Mouse (Mus musculus): Measurements from ENCODE around the gene Olfr640.

Gene Olfr640

DNA sequence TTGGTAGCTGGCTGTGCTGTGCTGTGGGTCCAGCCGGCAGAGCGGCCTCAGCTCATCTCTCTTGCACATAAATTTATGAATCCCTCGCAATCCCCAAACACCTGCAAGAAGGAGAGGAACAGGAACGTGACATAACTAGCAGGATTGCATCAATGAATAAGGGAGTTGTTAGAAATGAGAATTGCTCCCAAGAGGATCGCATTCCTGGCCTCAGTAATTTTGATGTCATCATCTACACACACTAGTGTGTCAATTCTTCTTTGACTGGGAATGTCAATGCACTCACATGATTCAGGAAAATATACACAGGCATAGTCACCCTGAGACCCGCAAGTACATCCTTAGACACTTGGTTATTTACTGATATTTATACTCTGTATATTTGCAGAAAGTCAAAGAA lies at the start of gene Olfr640:
Olfr640 (minus strand) TSS at position 101 of the 400 bp plus-strand sequence.
- DNase-seq (ENCODE audit: low read depth, low spot score): no peak

GRCm38 (mm10) chr7:104071769-104072168 lies 46.4 kb upstream of the Olfr640 start, which contains the start of gene Olfr644:
TSS of gene Olfr644 (minus strand) at chr7:104071869.
- no peak for DNase-seq (ENCODE audit: low read depth, low spot score)

GRCm38 (mm10) chr7:104061345-104061744 lies 36.0 kb upstream of the Olfr640 start, which contains the start of gene 4930516K23Rik:
TSS of gene 4930516K23Rik (minus strand) at chr7:104061445.
- no peak for DNase-seq (ENCODE audit: low read depth, low spot score)

DNA sequence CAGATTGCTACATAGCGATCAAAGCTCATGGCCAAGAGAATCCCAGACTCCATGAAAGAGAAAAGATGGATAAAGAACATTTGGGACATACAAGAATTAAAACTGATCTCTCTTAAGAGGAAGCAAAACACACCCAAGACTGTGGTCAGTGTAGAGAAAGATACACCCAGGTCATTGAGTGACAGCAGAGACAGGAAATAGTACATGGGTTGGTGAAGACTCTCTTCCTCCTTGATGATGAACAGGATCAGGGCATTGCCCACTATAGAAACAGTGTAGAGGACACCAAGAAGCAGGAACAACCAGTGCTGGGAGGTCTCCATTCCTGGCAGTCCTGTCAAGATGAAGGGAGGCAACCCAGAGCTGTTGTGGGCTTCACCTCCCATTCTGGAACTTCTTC lies 33.8 kb upstream of the Olfr640 start:
- DNase-seq (ENCODE audit: low read depth, low spot score): no peak

DNA sequence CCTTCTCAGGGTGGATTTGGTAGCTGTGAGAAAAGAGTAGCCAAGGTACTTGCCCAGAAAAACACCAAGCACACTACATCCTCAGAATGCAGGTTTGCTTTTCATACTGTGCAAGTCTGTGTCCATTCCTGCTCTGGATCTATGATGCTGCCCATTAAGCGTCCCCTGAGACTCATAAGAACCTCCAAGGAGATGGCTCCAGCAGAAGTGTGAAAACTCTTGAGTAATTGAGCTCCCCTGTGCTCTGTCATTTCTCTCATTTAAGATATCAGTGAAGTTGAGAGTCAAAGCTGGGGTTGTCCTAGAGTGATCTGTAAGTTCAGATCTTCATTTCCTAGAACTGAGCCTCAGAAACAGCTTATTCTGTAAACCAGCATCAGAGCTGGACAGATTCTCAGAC lies 27.2 kb upstream of the Olfr640 start, which contains the start of gene Olfr642:
Olfr642 (minus strand) TSS at position 101 of the 400 bp plus-strand sequence.
- DNase-seq (ENCODE audit: low read depth, low spot score): no peak

DNA sequence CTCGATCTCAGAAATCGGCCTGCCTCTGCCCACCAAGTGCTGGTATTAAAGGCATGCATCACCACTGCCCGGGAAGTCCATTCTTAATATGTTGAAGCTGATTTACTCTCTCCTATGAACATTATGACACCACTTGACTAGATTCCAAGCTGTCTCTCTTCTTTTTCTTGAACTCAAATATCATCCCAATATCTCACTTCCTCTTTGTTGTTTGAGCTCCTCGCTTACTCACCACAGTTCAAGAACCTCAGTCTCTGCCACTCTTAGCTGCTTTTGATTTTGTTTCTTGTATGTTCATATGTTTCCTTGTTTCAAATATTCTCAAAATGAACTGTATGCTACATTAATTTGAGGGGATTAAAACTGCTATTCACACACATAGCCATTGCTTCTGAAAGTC lies 25.4 kb upstream of the Olfr640 start:
- DNase-seq (ENCODE audit: low read depth, low spot score): no peak

DNA sequence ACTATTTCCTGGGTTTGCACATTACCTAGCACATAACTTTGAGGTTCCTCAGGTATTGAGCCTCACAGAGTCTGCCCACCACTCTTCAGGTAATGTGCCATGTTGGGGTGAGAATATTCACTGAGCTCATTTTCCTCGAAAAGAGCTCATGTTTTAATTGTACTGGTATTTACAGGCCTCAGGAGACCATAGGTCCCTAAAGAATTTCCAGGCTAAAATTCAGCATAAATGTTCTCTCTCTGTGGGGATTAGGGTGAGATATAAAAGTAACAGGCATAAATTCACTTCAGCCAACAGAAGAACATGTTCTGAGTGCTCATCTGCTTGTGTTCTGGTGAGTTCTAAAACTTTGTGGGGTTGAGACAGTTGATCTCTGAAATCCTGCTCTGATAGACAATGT lies 9.8 kb upstream of the Olfr640 start, which contains the start of gene Olfr641:
Olfr641 (plus strand) TSS at position 301 of the 400 bp plus-strand sequence.
- DNase-seq (ENCODE audit: low read depth, low spot score): no peak

GRCm38 (mm10) chr7:104026978-104027377 lies 1.6 kb upstream of the Olfr640 start:
- DNase-seq (ENCODE audit: low read depth, low spot score): no peak

DNA sequence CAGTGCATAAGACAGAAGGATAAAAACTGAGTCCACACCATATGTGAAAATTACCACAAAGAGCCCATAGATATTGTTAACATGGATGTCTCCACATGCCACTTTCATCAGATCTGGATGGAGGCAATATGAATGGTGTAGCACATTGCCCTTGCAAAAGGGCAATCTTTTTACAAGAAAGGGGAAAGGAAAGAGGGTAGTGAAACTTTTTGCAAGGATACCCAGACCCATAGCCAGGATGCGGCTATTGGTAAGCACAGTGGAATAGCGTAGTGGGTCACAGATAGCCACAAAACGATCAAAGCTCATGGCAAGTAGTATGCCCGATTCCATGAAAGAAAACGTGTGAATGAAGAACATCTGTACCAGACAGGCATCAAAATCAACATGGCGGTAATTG lies 3.7 kb downstream of the Olfr640 start:
- no peak for DNase-seq (ENCODE audit: low read depth, low spot score)

DNA sequence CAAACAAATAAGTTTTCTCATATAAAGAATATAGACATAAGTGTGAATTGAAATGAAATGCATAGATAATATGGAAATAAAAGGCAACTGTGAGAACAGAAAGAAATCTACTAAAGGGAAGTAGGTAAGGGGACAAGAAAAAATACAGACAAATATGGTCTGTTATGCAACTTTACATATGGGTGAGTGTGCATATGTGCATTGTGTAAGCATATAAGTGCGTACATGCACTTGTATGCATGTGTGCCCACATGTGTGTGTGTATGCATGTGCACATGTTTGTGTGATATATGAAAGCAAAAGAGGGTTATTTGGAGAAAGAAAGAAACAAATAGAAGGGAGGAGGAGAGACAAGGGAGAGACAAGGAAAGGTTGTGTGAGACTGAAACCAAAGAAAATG lies 6.4 kb downstream of the Olfr640 start:
- no peak for DNase-seq (ENCODE audit: low read depth, low spot score)

DNA sequence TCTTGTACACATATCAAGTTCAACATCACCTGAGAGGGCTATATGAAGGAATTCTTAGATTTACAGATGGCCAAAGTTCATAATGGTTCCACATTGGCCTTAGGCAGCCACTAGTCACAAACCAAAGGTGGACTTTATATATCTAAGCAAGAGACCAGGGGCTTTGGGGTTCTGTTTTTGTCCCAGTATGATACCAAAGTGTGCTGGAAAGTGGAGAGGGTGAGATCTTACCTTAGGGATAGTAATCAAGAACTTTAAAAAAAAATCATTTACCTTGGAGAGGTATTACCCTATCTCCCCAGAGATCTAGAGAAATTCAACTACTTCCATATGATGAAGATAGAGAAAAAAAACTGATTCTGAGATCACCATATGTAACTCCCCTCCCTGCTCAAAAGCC lies 8.2 kb downstream of the Olfr640 start, which contains the start of gene Olfr639:
Olfr639 (minus strand) TSS at position 101 of the 400 bp plus-strand sequence.
- DNase-seq (ENCODE audit: low read depth, low spot score): no peak

- no peak for DNase-seq (ENCODE audit: low read depth, low spot score)
Observed at GRCm38 (mm10) chr7:103999124-103999523, 26.2 kb downstream of the Olfr640 start.

GRCm38 (mm10) chr7:103998446-103998845 lies 26.9 kb downstream of the Olfr640 start, which contains the start of gene Olfr638:
TSS of gene Olfr638 (plus strand) at chr7:103998746.
- no peak for DNase-seq (ENCODE audit: low read depth, low spot score)

- no peak for DNase-seq (ENCODE audit: low read depth, low spot score)
Observed at GRCm38 (mm10) chr7:103971782-103972181, 53.6 kb downstream of the Olfr640 start.

- DNase-seq (ENCODE audit: low read depth, low spot score): no peak
Observed at GRCm38 (mm10) chr7:103970852-103971251, 54.5 kb downstream of the Olfr640 start, which contains the start of gene Olfr635. TSS of gene Olfr635 (plus strand) at chr7:103971152.
